ENCODE assay signal across 1 mouse cellular context in the genomic region with DNA sequence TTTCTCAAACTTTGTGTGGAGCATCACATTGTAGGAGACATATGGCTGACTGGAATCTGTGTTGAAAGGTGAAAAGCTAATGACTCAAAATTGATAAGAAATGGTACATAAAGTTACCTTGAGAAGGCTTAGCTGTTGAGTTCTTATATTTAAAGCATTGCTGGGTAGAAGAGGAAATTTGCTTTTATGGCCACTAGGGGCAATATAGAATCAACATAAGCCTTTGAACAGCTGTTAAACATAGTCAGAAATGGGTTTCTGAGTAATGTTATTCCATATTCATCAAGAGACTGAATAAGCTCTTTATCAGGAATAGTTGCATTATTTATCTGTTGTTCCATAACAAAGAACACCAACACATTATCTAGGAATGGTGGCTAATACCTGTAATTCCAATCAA.
TF ChIP-seq lines count a peak whose summit lies in the region.

No protein-coding gene starts in this region.

TF ChIP-seq in MEL, 35 proteins besides CTCF, POLR2A, EP300 and RAD21:
- TF ChIP-seq MYB (IDR thresholded peaks at IDR 0.05; ENCODE audit: low read depth, low read length) (no peak), GABPA (IDR thresholded peaks at IDR 0.05; ENCODE audit: low read depth, low read length) (no peak), MYC (IDR thresholded peaks at IDR 0.05; ENCODE audit: low read depth, low read length) (no peak), E2F4 (IDR thresholded peaks at IDR 0.05; ENCODE audit: borderline replicate concordance, low read depth, low read length) (no peak), RCOR1 (IDR thresholded peaks at IDR 0.05; ENCODE audit: low read depth, low read length) (no peak), CHD1 (IDR thresholded peaks at IDR 0.05; ENCODE audit: low read depth, low read length) (no peak), MEF2A (IDR thresholded peaks at IDR 0.05; ENCODE audit: extremely low read depth, insufficient replicate concordance, low read depth, low read length, poor library complexity, severe bottlenecking) (no peak), TAL1 (IDR thresholded peaks at IDR 0.05; ENCODE audit: low read length) (no peak)
TF ChIP-seq in MEL: peak in this region for 0.
